Mouse (Mus musculus) liver, embryonic 14.5 days (tissue): ENCODE results near the gene Olfr549. TPM values are rescaled to one million over a fixed set of nuclear protein-coding genes. Genes with fewer than 3 reads are reported as not detected.

Source experiments
- ATAC-seq: fragments of 200-750 bp; cut with Nextera tagmentation; 2 replicates; pipeline ENCODE4 v1.8.0; 2017; ENCODE audit warnings: moderate number of reproducible peaks, mild to moderate bottlenecking, moderate library complexity; ENCODE audit not compliant: insufficient read depth
- DNase-seq, 3 experiments: peaks; one replicate each; pipeline ENCODE4 v3.0.0-alpha.2; 2012 to 2013; ENCODE audit warnings: low read depth in 3 of 3, low spot score in 3 of 3
- H3K27ac ChIP-seq: fragments of 300-500 bp; sonication (generic); 2 replicates; pipeline ENCODE4 v1.5.1; 2014; ENCODE audit warnings: moderate library complexity, mild to moderate bottlenecking, control low read depth, inconsistent platforms
- H3K27me3 ChIP-seq: fragments of 300-500 bp; sonication (generic); 2 replicates; pipeline ENCODE4 v1.6.1; 2014; ENCODE audit warnings: mild to moderate bottlenecking, low read length, moderate library complexity; ENCODE audit not compliant: control insufficient read depth, insufficient read depth
- H3K36me3 ChIP-seq: fragments of 300-500 bp; sonication (generic); replicated peaks from 2 replicates; pipeline ENCODE4 v1.6.1; 2014; ENCODE audit warnings: low read depth; ENCODE audit not compliant: control insufficient read depth, insufficient read depth
- H3K4me1 ChIP-seq, 2 experiments: fragments of 200-500 bp in 1 of 2; fragments of 300-500 bp in 1 of 2; sonication (generic) in 1 of 2; replicated peaks; 2 replicates each; pipeline ENCODE4 v1.6.1; 2012 to 2014; ENCODE audit warnings: antibody characterized with exemption in 1 of 2, inconsistent platforms in 1 of 2, low read length in 1 of 2; ENCODE audit not compliant: control insufficient read depth in 2 of 2, insufficient read depth in 2 of 2
- H3K4me2 ChIP-seq: fragments of 300-500 bp; sonication (generic); 2 replicates; pipeline ENCODE4 v1.6.1; 2014; ENCODE audit warnings: low read depth, mild to moderate bottlenecking, control low read depth, moderate library complexity
- H3K4me3 ChIP-seq, 2 experiments: fragments of 200-500 bp in 1 of 2; fragments of 300-500 bp in 1 of 2; sonication (generic) in 1 of 2; 2 replicates each; pipeline ENCODE4 v1.5.1; 2012 to 2014; ENCODE audit warnings: low read depth in 2 of 2, low read length in 2 of 2, mild to moderate bottlenecking in 2 of 2, control low read depth in 1 of 2, inconsistent platforms in 1 of 2, moderate library complexity in 1 of 2; ENCODE audit not compliant: insufficient read depth in 1 of 2
- H3K9ac ChIP-seq: fragments of 300-500 bp; sonication (generic); replicated peaks from 2 replicates; pipeline ENCODE4 v1.6.1; 2014; ENCODE audit warnings: mild to moderate bottlenecking, control low read depth, moderate library complexity
- H3K9me3 ChIP-seq: fragments of 300-500 bp; sonication (generic); 2 replicates; pipeline ENCODE4 v1.6.1; 2016; ENCODE audit warnings: low read length, mixed read lengths; ENCODE audit not compliant: control insufficient read depth
- CTCF ChIP-seq: IDR thresholded peaks from 2 replicates; pipeline ENCODE4 v1.5.1; 2016; ENCODE audit warnings: antibody characterized with exemption, low read depth, control low read depth
- EP300 ChIP-seq: IDR thresholded peaks from 2 replicates; pipeline ENCODE4 v1.6.1; 2016; ENCODE audit warnings: antibody characterized with exemption, low read depth
- WGBS: fragments of 180-500 bp; shearing (Covaris S2); extraction: QIAGEN DNeasy Blood & Tissue Kit; methylation state at CpG from one replicate; pipeline ENCODE4 v1.1.7; 2014; ENCODE audit not compliant: insufficient replicate concordance; 5-methylcytosine and 5-hydroxymethylcytosine counted together
- polyA plus RNA-seq, 2 experiments: library from polyadenylated mRNA; depleted of rRNA in 1 of 2; stranded (reverse) in 1 of 2; unstranded in 1 of 2; fragments of >200 nt; fragmentation: Nextera tagmentation in 1 of 2; extraction: Ambion mirVana in 1 of 2; gene quantifications; 2 replicates each; pipeline versions ENCODE4 v1.2.1 to v1.2.3; 2012 to 2014

The Olfr549 gene
- polyA plus RNA-seq, 2 experiments, result not detected

DNA sequence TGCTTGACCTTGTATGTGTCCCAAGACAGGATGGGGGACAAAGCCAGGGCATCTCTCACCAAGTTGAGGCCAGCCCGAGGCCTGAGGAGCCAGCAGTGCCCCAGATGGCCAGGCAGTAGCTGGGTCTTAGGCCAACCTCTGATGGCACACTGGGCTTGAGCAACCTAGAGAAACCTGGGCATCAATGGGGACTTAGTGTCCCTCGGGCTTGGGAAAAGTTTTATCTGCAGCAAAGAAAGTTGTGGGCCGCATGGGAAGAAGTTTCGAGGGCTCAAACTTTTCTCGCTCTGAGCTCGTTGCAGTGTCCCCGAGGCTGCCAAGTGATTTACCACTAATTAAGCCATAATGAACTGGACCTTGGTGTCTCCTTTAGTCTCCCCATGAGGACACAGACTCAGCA is 39.9 kb upstream of the Olfr549 start:
- DNase-seq (no peak), ATAC-seq (no peak)
- Histone ChIP-seq H3K27ac (no peak overlapping the region), H3K9ac (no peak overlapping the region), H3K4me1 (peaks cover 0 to 4% of the 10 kb centered on the region in 2 experiments; a peak in 1 of 4 replicates), H3K27me3 (no peaks in the 10 kb centered on the region; the same call in 1 of the 2 replicates), H3K4me3 (no peak overlapping the region), H3K36me3 (no peaks in the 10 kb centered on the region), H3K9me3 (no peaks in the 10 kb centered on the region), H3K4me2 (no peak overlapping the region)
- 59% methylated on average over 7 of the region's 7 CpGs for WGBS
- TF ChIP-seq CTCF (no peak), EP300 (no peak)

DNA sequence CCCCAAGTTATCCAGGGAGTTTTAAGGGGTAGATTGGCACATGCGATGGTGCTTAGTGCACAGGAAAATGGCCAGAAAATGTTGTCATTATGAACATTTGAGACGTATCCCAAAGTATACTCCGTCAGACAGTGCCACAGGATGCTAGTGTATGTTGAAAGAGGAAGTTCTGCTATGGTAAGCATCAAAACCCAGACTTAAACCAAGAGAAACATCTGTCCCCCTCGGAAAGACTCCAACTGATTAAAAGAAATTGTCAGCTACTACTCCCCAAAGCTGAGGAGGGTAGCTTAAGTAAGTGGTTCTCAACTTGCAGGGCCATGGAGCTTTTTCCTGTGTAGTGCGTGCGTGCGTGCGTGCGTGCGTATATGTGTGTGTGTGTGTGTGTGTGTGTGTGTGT is 37.7 kb upstream of the Olfr549 start:
- DNase-seq, result no peak

DNA sequence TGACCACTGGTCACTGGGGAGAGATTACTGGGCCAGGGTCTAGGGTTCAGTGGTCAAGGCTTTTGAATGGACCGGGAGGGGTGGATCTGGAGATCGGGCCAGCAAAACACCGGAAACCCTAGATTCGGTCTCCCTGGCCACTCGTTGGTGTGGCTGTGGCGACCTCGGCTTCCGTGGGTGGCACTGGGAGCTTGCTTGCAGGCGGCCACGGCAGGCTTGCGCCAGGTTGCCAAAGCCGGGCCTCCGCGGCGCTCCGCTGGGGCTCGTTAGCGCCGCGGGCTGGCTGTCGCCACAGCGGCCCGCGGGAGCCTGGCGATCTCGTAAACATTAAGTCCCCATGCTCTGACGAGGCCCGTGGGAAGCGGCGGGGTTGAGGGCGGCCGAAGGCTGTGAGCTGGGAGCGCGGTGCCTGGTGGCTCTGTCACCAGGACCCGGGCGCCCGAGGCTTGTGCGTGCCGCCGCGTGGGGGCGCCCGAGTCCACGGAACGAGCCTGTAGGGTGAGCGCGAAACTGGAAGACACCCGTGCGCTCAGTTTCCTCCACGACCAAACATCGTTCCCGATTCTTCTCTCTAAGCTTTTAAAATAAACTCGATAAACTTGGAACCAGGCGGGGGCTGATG is 36.7 kb upstream of the Olfr549 start:
- Histone ChIP-seq H3K27me3 (no peaks in the 10 kb centered on the region; the same call in 1 of the 2 replicates), H3K9me3 (no peaks in the 10 kb centered on the region), H3K4me1 (peaks cover 0 to 4% of the 10 kb centered on the region in 2 experiments; a peak in 1 of 4 replicates), H3K4me2 (peak overlapping the region; percentile 69), H3K9ac (peak overlapping the region; percentile 23), H3K27ac (no peak overlapping the region), H3K4me3 (peak overlapping the region; percentile 20 to 44; a peak in 3 of 4 replicates), H3K36me3 (no peaks in the 10 kb centered on the region)
- TF ChIP-seq EP300 (no peak), CTCF (peak; percentile 80)
- ATAC-seq, result peak; percentile 77
- DNase-seq, result peak; percentile 22 to 33 (median 30)
- WGBS, result 2% methylated on average over 54 of the region's 54 CpGs

More for the DNA sequence above, 37.7 kb upstream of the Olfr549 start:
- no peak overlapping the region for H3K27ac ChIP-seq
- WGBS, result 59% methylated on average over 10 of the region's 10 CpGs
- no peak overlapping the region for H3K9ac ChIP-seq
- H3K36me3 ChIP-seq, result no peaks in the 10 kb centered on the region
- ATAC-seq, result no peak
- no peak overlapping the region for H3K4me2 ChIP-seq
- H3K27me3 ChIP-seq, result no peaks in the 10 kb centered on the region; the same call in 1 of the 2 replicates
- peaks cover 0 to 4% of the 10 kb centered on the region in 2 experiments; a peak in 1 of 4 replicates for H3K4me1 ChIP-seq
- no peak overlapping the region for H3K4me3 ChIP-seq
- H3K9me3 ChIP-seq, result no peaks in the 10 kb centered on the region
- TF ChIP-seq CTCF (no peak), EP300 (no peak)

DNA sequence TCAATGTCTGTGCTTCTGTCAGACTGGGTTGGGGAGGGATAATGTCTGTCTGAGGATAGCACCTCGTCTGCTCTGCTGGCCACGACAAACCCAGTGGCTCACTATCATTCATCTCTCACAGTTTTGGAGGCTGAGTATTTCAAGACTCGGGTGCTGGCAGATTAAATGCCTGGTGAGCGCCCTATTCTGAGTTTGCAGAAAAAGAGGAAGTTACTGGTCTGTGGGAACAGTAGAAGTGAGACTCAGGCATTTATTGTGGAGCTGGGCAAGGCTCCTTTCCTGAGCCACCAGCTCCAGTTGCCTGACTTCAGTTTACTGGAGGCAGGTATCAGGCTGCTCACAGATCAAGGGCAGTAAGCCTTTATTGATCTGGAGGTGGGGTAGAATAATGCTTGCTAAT is 35.5 kb upstream of the Olfr549 start:
- WGBS, result 5% methylated on average over 4 of the region's 4 CpGs
- Histone ChIP-seq H3K4me1 (peaks cover 0 to 4% of the 10 kb centered on the region in 2 experiments; a peak in 1 of 4 replicates), H3K4me3 (no peak overlapping the region), H3K9ac (no peak overlapping the region), H3K27me3 (no peaks in the 10 kb centered on the region; the same call in 1 of the 2 replicates), H3K9me3 (no peaks in the 10 kb centered on the region), H3K4me2 (no peak overlapping the region), H3K36me3 (no peaks in the 10 kb centered on the region), H3K27ac (no peak overlapping the region)
- no peak for DNase-seq
- no peak for TF ChIP-seq CTCF
- no peak for TF ChIP-seq EP300
- no peak for ATAC-seq

DNA sequence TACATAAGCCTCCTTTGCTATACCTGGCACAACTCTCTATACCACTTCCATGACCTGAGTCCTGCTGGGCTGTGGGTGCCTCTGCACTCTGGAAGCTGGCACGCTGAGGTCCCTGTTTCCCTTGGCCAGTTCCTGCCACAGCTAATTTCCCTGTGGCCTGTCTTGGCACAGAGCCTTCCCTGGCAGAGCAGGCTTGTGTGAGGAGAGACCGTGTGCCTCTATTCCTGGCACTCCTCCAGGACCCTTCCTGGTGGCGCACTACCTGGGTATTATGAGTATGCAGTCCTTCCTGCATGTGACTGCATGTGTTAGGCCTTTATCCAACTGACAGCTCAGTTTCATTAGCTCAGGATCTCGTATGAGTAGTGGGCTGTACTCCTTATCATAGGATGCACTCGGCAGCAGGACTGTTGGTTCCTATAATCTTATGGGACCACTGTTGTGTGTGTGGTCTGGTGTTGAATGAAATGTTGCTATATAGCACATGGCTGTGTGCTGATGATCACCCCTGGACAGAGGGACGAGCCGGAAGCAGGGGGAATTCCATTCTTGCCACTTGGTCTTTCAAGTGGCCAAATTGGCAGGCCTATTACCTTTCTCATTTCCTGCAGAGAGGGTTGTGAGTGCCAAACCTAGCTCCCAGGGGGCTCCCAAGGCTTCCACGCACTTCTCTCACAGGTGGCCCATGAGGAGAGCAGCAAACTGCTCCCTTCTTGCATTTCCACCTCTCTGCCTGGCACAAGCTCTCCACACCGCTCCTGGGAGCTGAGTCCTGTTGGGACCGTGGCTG is 33.2 kb upstream of the Olfr549 start:
- Histone ChIP-seq H3K9me3 (no peaks in the 10 kb centered on the region), H3K9ac (no peak overlapping the region), H3K27ac (no peak overlapping the region), H3K27me3 (no peaks in the 10 kb centered on the region; the same call in 1 of the 2 replicates), H3K4me3 (no peak overlapping the region), H3K4me1 (peaks cover 0 to 4% of the 10 kb centered on the region in 2 experiments; a peak in 1 of 4 replicates), H3K36me3 (no peaks in the 10 kb centered on the region), H3K4me2 (no peak overlapping the region)
- DNase-seq (no peak), ATAC-seq (no peak)
- TF ChIP-seq CTCF (no peak), EP300 (no peak)
- 40% methylated on average over 10 of the region's 10 CpGs for WGBS
